Mouse (Mus musculus): ENCODE data around the gene Txndc8.

The Txndc8 gene

GRCm38 (mm10) chr4:58009024-58009423 is at the start of gene Txndc8:
Gene Txndc8, minus strand, starts transcription at chr4:58009124.
- no peak for DNase-seq (ENCODE audit: low spot score in 2 of 2)

DNA sequence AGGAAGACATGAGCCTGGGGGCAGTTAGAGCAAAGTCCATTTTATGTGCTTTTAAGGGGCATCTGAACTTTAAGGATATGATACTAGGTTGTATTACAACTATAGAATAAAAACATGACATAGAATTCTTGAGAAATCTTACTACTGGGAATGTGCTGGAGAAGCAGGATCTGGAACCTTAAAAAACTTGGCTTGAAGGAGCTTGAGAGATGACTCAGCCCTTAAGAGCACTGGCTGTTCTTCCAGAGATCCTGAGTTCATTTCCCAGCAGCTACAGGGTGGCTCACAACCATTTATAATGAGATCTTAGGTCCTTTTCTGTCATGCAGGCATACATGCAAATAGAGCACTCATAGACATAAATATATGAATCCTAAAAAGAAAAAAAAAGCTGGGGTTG is 46.7 kb upstream of the Txndc8 start:
- DNase-seq (ENCODE audit: low spot score in 2 of 2) = no peak

DNA sequence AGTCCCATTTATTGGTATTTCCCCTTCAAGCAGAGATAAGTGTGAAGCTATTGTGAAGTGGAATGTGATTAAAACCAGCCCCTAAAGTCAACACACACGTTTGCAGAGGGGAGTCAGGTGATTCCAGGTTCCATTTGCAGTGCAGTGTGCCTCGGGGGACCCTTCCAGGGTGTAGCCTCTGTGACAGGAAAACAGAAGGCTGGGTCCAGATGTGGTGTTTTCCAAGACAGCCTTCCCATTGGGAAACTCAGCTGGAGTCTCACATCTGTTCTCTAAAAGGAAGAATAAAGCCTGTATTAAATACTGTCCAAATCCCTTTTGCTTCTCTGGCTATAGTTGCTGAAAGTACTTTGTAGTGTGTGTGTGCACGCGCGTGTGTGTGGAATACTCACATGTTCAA is 45.5 kb upstream of the Txndc8 start:
- no peak for DNase-seq (ENCODE audit: low spot score in 2 of 2)

DNA sequence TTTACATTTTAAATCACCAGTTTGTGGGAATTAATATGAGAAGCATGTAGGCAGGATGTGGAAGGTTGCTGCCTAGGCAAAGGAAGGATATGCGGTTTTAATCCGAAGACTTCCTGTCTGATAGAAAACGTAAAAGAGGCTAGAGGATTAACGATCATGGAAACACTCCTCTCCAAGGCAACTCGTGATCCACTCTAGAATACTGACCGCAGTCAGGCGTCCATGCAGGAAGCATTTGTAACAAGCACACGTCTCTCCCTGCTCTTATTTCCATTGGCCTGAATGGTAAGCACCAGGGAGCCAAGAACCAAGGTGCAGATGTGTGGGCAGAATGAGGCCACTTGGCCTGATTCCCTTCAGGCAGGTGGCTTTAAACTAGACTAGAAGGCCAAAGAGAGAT is 41.8 kb upstream of the Txndc8 start:
- DNase-seq (ENCODE audit: low spot score in 2 of 2) = no peak

GRCm38 (mm10) chr4:58050276-58050675 is 41.4 kb upstream of the Txndc8 start:
- DNase-seq (ENCODE audit: low spot score in 2 of 2) = no peak

DNA sequence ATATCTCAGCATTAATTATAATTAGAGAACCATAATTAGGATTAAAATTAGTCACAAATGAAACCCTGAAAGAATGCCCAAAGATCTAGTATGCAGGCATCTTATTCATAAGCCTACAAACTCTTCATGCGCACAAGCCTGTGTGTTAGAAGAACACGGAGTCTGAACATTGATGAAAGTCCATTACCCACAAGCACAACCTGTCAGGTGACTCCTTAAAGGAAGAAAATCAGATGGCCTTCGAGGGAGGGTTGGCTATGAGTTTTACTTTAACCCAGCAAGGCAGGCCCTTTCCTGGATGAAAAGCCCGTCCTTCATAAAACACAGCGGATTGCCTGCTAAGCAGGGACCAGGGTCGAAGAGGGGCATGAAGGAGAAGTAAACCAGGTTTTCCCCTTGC is 35.9 kb upstream of the Txndc8 start:
- no peak for DNase-seq (ENCODE audit: low spot score in 2 of 2)

- no peak for DNase-seq (ENCODE audit: low spot score in 2 of 2)
Measured at GRCm38 (mm10) chr4:58044356-58044755, 35.4 kb upstream of the Txndc8 start.

DNA sequence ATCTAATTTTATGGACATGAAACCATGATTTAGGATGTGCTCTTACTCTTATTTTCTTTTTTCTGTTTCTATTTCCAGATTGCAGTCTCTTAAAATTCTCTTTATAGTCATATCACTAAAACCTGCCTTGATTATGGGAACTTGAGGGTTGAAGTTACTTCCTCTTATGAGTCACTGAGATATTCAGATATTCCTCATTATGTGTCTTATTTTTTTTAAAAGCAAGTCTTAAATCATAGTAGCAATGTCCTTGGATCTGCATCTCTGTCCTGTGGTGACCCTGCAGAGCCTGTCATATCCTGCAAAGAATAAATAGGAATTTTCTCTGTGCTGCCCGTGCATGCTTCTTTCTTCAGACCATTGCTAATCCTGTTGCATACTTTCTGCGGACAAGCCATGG is 31.2 kb upstream of the Txndc8 start:
- DNase-seq (ENCODE audit: low spot score in 2 of 2) = no peak

DNA sequence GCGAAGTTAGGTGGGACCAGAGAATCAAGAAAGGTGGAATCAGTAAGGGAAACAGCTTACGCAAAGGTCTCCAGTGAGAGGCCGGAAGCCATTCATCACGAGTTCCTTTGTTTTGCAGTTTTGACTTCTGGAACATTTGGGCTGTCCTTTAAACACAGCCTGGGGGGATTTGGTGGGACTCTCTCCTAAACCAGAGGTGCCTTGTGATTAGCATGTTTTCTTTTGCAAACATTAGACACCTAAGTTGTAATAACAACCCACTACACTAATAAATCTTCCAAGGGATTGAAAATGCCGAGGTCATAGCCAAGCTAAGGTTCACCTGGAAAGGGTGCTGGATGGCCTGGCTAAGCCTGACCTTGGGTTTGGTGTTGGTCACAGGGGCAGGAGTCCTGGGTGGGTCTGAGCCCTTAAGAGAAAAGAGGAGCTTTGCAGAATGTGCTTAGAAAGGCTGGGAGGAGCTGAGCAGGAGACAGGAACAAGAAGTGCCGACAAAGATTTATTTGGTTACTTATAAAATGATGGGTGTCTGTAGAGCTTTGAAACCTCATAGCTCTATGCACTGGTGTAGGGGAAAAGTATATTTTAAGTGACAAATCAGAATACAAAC is 28.3 kb upstream of the Txndc8 start:
- no peak for DNase-seq (ENCODE audit: low spot score in 2 of 2)

GRCm38 (mm10) chr4:58034663-58035062 is 25.7 kb upstream of the Txndc8 start:
- DNase-seq (ENCODE audit: low spot score in 2 of 2) = no peak

GRCm38 (mm10) chr4:58032714-58033113 is 23.8 kb upstream of the Txndc8 start:
- no peak for DNase-seq (ENCODE audit: low spot score in 2 of 2)

GRCm38 (mm10) chr4:58003501-58003900 is 5.4 kb downstream of the Txndc8 start:
- no peak for DNase-seq (ENCODE audit: low spot score in 2 of 2)

GRCm38 (mm10) chr4:57991425-57991824 is 17.5 kb downstream of the Txndc8 start:
- DNase-seq (ENCODE audit: low spot score in 2 of 2) = no peak

GRCm38 (mm10) chr4:57974400-57975117 is 34.4 kb downstream of the Txndc8 start:
- DNase-seq (ENCODE audit: low spot score in 2 of 2) = no peak

DNA sequence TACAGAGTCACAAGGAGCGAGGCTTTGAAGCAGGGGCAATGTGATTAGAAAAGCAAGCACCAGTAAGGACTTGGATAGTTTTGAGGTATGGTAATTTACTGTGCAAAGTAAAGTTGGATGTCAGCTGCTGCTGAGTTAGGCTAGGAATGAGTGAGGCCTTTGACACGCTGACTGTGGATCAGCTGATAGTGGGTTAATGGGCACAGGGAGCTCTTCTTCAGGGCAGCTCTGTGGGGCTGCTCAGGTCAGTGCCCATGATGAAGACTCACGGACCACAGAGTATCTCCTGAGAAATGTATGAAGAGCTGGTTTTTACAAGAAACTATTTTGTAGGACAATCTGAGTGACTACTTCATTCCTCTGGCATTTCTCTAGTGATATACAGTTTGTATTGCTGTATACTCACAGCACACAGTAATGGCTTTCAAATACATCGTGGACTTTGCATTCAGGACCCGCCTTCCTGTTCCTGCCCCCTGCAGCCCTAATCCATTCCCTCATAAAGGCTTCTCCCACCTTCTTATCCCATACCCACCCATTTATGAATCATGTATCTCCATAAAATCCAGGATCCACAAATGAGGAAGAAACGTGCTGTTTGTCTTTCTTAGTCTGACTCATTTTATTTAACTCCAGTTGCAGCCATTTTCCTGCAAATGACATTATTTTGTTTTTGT is 35.2 kb downstream of the Txndc8 start:
- DNase-seq (ENCODE audit: low spot score in 2 of 2) = no peak

GRCm38 (mm10) chr4:57970285-57970684 is 38.6 kb downstream of the Txndc8 start:
- no peak for DNase-seq (ENCODE audit: low spot score in 2 of 2)

GRCm38 (mm10) chr4:57967195-57967594 is 41.7 kb downstream of the Txndc8 start:
- DNase-seq (ENCODE audit: low spot score in 2 of 2) = no peak

- no peak for DNase-seq (ENCODE audit: low spot score in 2 of 2)
Measured at GRCm38 (mm10) chr4:57965516-57965915, 43.4 kb downstream of the Txndc8 start.

- no peak for DNase-seq (ENCODE audit: low spot score in 2 of 2)
Measured at GRCm38 (mm10) chr4:57964143-57964542, 44.8 kb downstream of the Txndc8 start.

DNA sequence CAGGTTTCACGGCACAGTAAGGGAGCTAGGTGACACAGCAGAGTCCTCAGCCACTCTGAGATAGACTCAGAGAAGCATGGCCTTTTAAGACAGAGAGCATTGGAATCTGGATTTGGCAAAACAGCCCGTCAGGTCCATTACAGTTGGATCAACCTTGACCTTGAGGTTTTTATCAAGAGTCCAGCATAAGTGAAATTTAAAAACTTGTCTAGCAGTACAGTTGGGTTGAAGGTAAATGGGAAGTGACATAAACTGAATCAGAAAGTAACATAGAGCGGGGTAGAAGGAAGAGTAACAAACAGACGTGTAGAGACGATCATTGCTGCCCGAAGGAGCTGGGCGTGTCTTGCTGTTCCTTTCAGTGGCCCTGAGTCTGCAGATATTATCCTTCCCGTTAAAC is 49.9 kb downstream of the Txndc8 start:
- DNase-seq (ENCODE audit: low spot score in 2 of 2) = no peak

GRCm38 (mm10) chr4:57958098-57958497 is 50.8 kb downstream of the Txndc8 start:
- DNase-seq (ENCODE audit: low spot score in 2 of 2) = no peak

DNA sequence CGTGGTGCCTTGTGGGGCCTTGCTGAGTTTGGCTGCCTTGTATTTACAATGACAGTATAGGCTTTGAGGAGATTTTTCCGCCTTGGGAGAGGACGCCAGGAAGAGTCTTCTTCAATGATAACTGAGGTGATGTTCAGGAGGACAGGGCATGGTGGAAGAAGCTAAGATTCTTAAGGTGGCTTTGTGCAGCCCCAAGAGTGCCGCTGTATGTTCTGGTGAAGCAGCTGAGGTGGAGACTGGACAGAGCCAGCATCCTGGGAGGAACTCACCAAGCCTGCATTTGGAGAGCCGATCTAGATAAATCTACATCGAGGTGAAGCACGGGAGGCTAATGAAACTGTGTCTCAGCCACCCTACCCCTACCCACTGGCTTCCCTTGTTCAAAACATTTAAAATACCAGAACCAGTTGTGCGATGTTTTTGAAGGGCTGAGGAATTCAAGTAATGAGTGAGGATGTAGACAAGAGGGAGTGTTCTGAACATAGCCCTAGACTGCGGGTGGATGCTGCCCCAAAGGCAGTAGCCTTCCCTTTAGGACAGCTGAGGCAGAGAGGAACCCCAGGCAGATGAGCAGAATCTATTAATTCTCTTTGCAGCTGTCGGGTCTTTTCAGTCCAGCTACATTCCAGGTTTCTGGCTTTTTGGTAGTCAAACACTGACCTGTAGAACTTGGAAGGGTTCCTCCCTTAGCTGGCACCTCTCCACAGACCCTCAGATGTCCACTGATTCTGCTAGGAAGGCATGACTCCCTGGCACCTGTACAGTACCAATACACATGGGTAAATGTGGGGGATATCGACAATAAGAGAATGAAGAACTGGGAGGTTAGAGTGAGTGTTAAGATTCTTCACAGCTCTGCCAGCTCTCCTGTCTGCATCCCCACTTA is 51.5 kb downstream of the Txndc8 start:
- no peak for DNase-seq (ENCODE audit: low spot score in 2 of 2)

Data from frontal cortex, postnatal 14 days (tissue).